Mouse (Mus musculus) limb, embryonic 14.5 days (tissue): ENCODE results near the gene Parp14. TPM values are rescaled to one million over a fixed set of nuclear protein-coding genes. Genes with fewer than 3 reads are reported as not detected.

Experiments
- ATAC-seq: fragments of 200-750 bp; cut with Nextera tagmentation; 2 replicates; pipeline ENCODE4 v1.8.0; 2017; ENCODE audit warnings: low read depth, moderate number of reproducible peaks, moderate TSS enrichment; ENCODE audit not compliant: low FRiP score
- DNase-seq: peaks from one replicate; pipeline ENCODE4 v3.0.0-alpha.2; 2015; ENCODE audit warnings: low spot score
- H3K27ac ChIP-seq: fragments of 300-500 bp; sonication (generic); replicated peaks from 2 replicates; pipeline ENCODE4 v1.5.1; 2014; ENCODE audit warnings: low read depth, mild to moderate bottlenecking, low read length, moderate library complexity, mixed read lengths
- H3K27me3 ChIP-seq: fragments of 300-500 bp; sonication (generic); 2 replicates; pipeline ENCODE4 v1.6.1; 2014; ENCODE audit warnings: low read length, mixed read lengths; ENCODE audit not compliant: control insufficient read depth, insufficient read depth
- H3K36me3 ChIP-seq: fragments of 300-500 bp; sonication (generic); 2 replicates; pipeline ENCODE4 v1.6.1; 2014; ENCODE audit warnings: mild to moderate bottlenecking, low read length, moderate library complexity, mixed read lengths; ENCODE audit not compliant: control insufficient read depth, insufficient read depth
- H3K4me1 ChIP-seq: fragments of 300-500 bp; sonication (generic); 2 replicates; pipeline ENCODE4 v1.6.1; 2014; ENCODE audit warnings: antibody characterized with exemption, low read length, mixed read lengths; ENCODE audit not compliant: control insufficient read depth, insufficient read depth
- H3K4me2 ChIP-seq: fragments of 300-500 bp; sonication (generic); replicated peaks from 2 replicates; pipeline ENCODE4 v1.6.1; 2014; ENCODE audit warnings: low read depth, mild to moderate bottlenecking, low read length, moderate library complexity; ENCODE audit not compliant: severe bottlenecking
- H3K4me3 ChIP-seq: fragments of 300-500 bp; sonication (generic); replicated peaks from 2 replicates; pipeline ENCODE4 v1.5.1; 2014; ENCODE audit warnings: low read length
- H3K9ac ChIP-seq: fragments of 300-500 bp; sonication (generic); 2 replicates; pipeline ENCODE4 v1.6.1; 2014; ENCODE audit warnings: mild to moderate bottlenecking, low read depth, low read length, moderate library complexity; ENCODE audit not compliant: severe bottlenecking
- H3K9me3 ChIP-seq: fragments of 300-500 bp; sonication (generic); 2 replicates; pipeline ENCODE4 v1.6.1; 2016; ENCODE audit warnings: low read length; ENCODE audit not compliant: control insufficient read depth
- POLR2A ChIP-seq: fragments of 200-500 bp; IDR thresholded peaks from 2 replicates; pipeline ENCODE4 v1.8.0; 2012; ENCODE audit warnings: inconsistent platforms, mild to moderate bottlenecking, moderate library complexity, borderline replicate concordance; ENCODE audit not compliant: insufficient read depth, insufficient read length; ENCODE audit errors: extremely low read depth
- WGBS: fragments of 180-500 bp; shearing (Covaris S2); extraction: QIAGEN DNeasy Blood & Tissue Kit; methylation state at CpG from one replicate; pipeline ENCODE4 v1.1.7; 2014; 5-methylcytosine and 5-hydroxymethylcytosine counted together
- polyA plus RNA-seq, 2 experiments: library from polyadenylated mRNA; depleted of rRNA in 1 of 2; stranded (reverse) in 1 of 2; unstranded in 1 of 2; fragments of >200 nt; fragmentation: Nextera tagmentation in 1 of 2; extraction: Ambion mirVana in 1 of 2; gene quantifications; 2 replicates each; pipeline versions ENCODE4 v1.2.1 to v1.2.3; 2012 to 2014

Gene Parp14
- polyA plus RNA-seq (2012; rRNA removed) (0.85 and 1.1 TPM in 2 replicates), polyA plus RNA-seq (2014; fragmentation: Nextera tagmentation; extraction: Ambion mirVana) (0.67 and 0.91 TPM in 2 replicates)

DNA sequence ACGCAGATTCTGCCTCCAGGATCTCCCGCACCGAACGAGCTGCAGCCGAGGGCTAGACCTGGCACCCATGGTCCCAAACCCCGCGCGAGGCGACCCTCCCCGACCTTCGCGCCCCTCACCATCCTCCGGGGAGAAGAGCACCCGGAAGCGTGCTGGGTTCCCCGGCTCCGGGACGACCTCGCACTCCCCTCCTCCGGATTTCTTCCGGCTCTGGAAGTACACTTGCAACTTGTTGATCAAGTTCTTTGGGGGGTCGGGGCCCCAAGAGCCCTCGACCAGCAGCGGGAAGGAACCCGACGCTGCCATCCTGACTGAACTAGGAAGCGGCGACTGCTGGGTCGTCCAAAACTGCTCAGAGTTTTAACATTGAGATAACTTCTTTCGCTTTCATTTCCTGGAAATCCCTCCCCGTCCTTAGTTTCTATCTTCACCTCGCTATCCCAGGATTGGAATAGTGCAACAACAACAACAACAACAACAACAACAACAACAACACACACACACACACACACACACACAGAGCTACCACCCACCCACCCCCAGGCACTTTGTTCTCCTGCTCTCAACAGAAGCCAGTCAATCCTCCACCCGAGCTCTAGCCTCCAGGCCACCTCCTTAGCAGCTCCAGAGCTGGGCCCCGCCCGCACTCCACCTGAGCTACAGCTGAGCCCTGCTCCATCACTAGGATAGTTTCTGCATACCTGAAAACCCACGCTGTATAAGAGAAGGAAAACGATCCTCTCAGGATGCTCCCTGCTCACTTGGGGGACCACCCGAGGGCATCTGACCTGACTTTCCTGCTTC is at the start of gene Parp14:
Gene Parp14, minus strand, starts transcription at position 497 of the 804 bp plus-strand sequence.
- ATAC-seq (no peak; the same call in 1 of the 2 replicates), DNase-seq (peak; percentile 24)
- peak within 1 kb of the TSS; percentile 67 for H3K4me3 ChIP-seq
- H3K36me3 ChIP-seq, result no peaks in the 10 kb centered on the region
- peaks cover 20% of the 10 kb centered on the region; the same call in 1 of the 2 replicates for H3K27me3 ChIP-seq
- peak within 1 kb of the TSS; percentile 74 for H3K9ac ChIP-seq
- under 1% methylated on average over 30 of the region's 38 CpGs for WGBS
- H3K4me1 ChIP-seq, result peaks cover 9% of the 10 kb centered on the region; the same call in 1 of the 2 replicates
- H3K27ac ChIP-seq, result no peak within 1 kb of the TSS
- H3K4me2 ChIP-seq, result peak within 1 kb of the TSS; percentile 96
- TF ChIP-seq POLR2A, result no peak
- no peaks in the 10 kb centered on the region for H3K9me3 ChIP-seq

DNA sequence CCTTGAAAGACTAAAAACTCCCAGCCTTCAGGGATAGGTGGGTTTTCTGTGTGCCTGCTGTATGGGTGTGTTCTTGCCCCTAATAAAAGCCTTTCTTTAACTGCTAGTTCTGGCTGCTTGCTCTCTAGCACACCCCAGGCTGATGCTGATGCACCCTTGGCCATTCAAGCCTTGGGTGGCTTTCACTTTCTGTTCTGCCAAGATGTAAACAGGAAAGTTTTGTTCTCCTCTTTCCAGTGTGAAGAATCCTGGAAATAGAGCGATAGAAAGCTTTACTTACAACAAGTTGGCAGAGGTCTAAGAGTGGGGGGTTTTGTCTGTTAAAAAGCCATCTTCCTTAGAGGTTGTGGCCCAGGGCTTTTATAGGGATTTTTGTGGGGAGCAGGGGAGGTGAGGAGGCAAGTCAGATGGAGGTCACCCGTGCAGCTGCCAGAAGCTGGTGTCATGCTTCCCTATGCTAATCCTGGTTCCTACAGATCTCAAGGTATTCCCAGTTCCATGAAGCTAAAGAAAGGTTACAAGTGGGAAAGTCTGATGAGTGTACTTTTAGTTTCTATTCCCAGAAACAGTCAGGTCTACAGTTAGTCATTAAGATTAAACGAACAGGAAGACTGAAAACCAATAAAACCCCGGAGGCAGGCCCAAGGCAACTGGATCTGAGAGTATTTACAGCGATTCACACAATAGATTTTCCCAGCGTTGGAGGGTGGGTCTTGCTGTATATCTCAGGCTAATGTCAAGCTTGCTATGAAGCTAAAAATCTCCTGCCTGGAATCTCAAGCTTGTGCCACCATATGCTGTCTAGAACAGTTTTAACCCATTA is 47.6 kb upstream of the Parp14 start:
- H3K9ac ChIP-seq, result no peak overlapping the region
- no peak overlapping the region for H3K4me2 ChIP-seq
- DNase-seq (no peak), ATAC-seq (peak; percentile 37; the same call in 1 of the 2 replicates)
- H3K4me1 ChIP-seq, result no peaks in the 10 kb centered on the region
- no peak for TF ChIP-seq POLR2A
- 28% methylated on average over 6 of the region's 6 CpGs for WGBS
- H3K4me3 ChIP-seq, result no peak overlapping the region
- H3K27me3 ChIP-seq, result no peaks in the 10 kb centered on the region
- H3K27ac ChIP-seq, result no peak overlapping the region
- H3K9me3 ChIP-seq, result no peaks in the 10 kb centered on the region
- H3K36me3 ChIP-seq, result no peaks in the 10 kb centered on the region

DNA sequence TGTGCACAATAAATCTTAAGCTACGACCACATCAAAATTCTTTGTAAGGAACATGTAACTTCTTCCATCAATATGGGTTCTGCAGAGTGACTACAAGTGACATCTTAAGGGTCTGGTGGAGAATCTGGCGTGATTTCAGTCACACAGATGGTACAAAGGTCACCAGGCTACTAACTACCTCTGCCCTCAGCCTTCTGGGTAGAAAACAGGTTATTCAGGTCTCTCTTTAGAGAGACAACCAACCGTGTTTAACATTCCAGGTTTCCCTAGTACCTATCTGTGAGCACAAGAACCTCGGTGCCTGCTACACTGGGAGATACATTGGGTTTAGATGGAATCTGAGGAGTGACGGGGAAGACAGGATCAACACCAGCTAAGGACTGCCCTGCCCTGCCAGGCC is 43.0 kb upstream of the Parp14 start:
- no peaks in the 10 kb centered on the region for H3K4me1 ChIP-seq
- no peak overlapping the region for H3K4me3 ChIP-seq
- no peaks in the 10 kb centered on the region for H3K9me3 ChIP-seq
- TF ChIP-seq POLR2A, result no peak
- WGBS, result 68% methylated on average over 5 of the region's 5 CpGs
- H3K27ac ChIP-seq, result no peak overlapping the region
- H3K9ac ChIP-seq, result no peak overlapping the region
- no peak overlapping the region for H3K4me2 ChIP-seq
- no peak for ATAC-seq
- no peaks in the 10 kb centered on the region for H3K36me3 ChIP-seq
- H3K27me3 ChIP-seq, result no peaks in the 10 kb centered on the region
- DNase-seq, result no peak

DNA sequence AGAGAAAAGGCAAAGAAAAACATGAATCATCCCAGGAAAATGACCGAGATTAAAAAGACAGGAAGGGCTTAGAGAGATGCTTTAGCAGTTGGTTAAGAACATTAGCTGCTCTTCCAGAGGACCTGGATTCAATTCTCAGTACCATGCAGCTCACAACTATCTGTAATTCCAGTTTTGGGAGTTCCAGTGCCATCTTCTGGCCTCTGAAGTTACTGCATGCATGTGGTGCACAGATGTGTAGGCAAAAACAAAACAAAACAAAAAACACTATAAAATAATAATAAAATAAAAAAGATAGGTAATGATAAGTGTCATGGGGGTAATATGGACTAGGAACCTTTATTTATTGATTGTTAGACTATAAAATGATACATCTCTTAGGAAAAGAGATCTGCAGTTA is 42.2 kb upstream of the Parp14 start:
- Histone ChIP-seq H3K4me1 (no peaks in the 10 kb centered on the region), H3K9ac (no peak overlapping the region), H3K27ac (no peak overlapping the region), H3K4me2 (no peak overlapping the region), H3K4me3 (no peak overlapping the region), H3K27me3 (no peaks in the 10 kb centered on the region), H3K9me3 (no peaks in the 10 kb centered on the region), H3K36me3 (no peaks in the 10 kb centered on the region)
- no peak for TF ChIP-seq POLR2A
- no peak for DNase-seq
- 81% methylated on average over 1 of the region's 1 CpGs for WGBS
- no peak for ATAC-seq

DNA sequence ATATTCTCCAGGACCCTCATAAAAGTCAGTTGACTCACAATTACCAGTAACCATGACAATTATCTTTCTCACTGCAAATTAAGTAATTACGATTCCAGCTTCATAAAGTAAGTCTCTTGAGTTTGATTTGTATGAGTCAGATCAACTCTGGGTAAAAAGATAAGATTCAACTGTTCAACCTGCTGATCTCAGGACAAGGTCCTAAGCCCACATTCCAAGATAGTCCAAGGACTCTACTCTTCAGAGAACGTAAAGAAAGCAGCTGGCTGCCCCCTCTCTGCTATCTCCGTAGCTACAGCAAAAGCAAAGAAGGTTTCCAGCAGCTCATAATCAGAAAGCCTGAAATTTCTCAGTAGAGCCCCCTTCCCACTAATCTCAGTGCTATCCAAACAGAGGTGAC is 40.1 kb upstream of the Parp14 start:
- no peaks in the 10 kb centered on the region for H3K27me3 ChIP-seq
- H3K4me2 ChIP-seq, result no peak overlapping the region
- ATAC-seq (no peak), DNase-seq (no peak)
- 84% methylated on average over 3 of the region's 3 CpGs for WGBS
- H3K9ac ChIP-seq, result no peak overlapping the region
- H3K36me3 ChIP-seq, result no peaks in the 10 kb centered on the region
- H3K27ac ChIP-seq, result no peak overlapping the region
- TF ChIP-seq POLR2A, result no peak
- no peak overlapping the region for H3K4me3 ChIP-seq
- no peaks in the 10 kb centered on the region for H3K4me1 ChIP-seq
- no peaks in the 10 kb centered on the region for H3K9me3 ChIP-seq
